In genomic region chr13:23459264-23459846, GRCm38 (mm10) we compare ENCODE assay signal across 12 mouse cellular contexts. TPM values are rescaled to one million over a fixed set of nuclear protein-coding genes. Genes with fewer than 3 reads are reported as not detected.
DNase-seq lines count a peak whose midpoint lies in the region; ATAC-seq and TF ChIP-seq lines count a peak whose summit lies in the region.
"Had no signal": no experiment of that assay in that cellular context is flagged by ENCODE, and none has a peak within 500 bp of the region (broad histone marks: within the 10 kb centered on the region; RNA-seq: fewer than 3 reads in every experiment).

No protein-coding gene starts in this region.

- H3K4me3 ChIP-seq in forebrain, embryonic 10.5 days, result peak overlapping the region; percentile 39
- no peak overlapping the region for H3K4me3 ChIP-seq in forebrain, embryonic 15.5 days
- no peak overlapping the region for H3K4me3 ChIP-seq in lung, embryonic 15.5 days
- no peak overlapping the region for H3K4me3 ChIP-seq in embryonic facial prominence, embryonic 11.5 days (ENCODE audit: low read depth, low read length)
- no peak overlapping the region for H3K4me3 ChIP-seq in liver, postnatal 0 days (ENCODE audit: low read depth, low read length)
- H3K4me3 ChIP-seq: layer of hippocampus, adult 2 months had no signal

- H3K4me2 ChIP-seq in forebrain, embryonic 15.5 days (replicated peaks), result no peak overlapping the region
- 0 out of 2 replicates have a peak overlapping the region, but pooled peaks have one; percentile 7 for H3K4me2 ChIP-seq in lung, embryonic 15.5 days
- no peak overlapping the region for H3K4me2 ChIP-seq in embryonic facial prominence, embryonic 11.5 days (ENCODE audit: low read depth, low read length)
- peak overlapping the region; percentile 58 for H3K4me2 ChIP-seq in liver, postnatal 0 days (ENCODE audit: low read depth, low read length)

- 13% methylated on average over 15 of the region's 15 CpGs for WGBS in forebrain, embryonic 10.5 days
- WGBS in forebrain, embryonic 15.5 days, result 17% methylated on average over 15 of the region's 15 CpGs
- 25% methylated on average over 15 of the region's 15 CpGs for WGBS in lung, embryonic 15.5 days
- 12% methylated on average over 15 of the region's 15 CpGs for WGBS in embryonic facial prominence, embryonic 11.5 days
- WGBS in liver, postnatal 0 days (ENCODE audit: insufficient replicate concordance), result 20% methylated on average over 15 of the region's 15 CpGs

- DNase-seq in forebrain, embryonic 10.5 days (ENCODE audit: extremely low spot score, low spot score), result no peak
- DNase-seq in lung, postnatal 36 days, result no peak
- DNase-seq in embryonic facial prominence, embryonic 11.5 days (ENCODE audit: low spot score), result peak; percentile 10
- DNase-seq in liver, postnatal 0 days, result peak; percentile 26
- DNase-seq in cerebellum, adult 9-11 months, result no peak
- DNase-seq in gastrocnemius, postnatal 10 days, result no peak
- DNase-seq: gastrocnemius, postnatal 36 days; lung, postnatal 10 days; thymus, postnatal 36 days had no signal

- no peaks in the 10 kb centered on the region for H3K9me3 ChIP-seq in forebrain, embryonic 10.5 days
- H3K9me3 ChIP-seq in forebrain, embryonic 15.5 days, result no peaks in the 10 kb centered on the region
- no peaks in the 10 kb centered on the region for H3K9me3 ChIP-seq in lung, embryonic 15.5 days
- H3K9me3 ChIP-seq in embryonic facial prominence, embryonic 11.5 days (replicated peaks; ENCODE audit: control insufficient read depth, low read length), result no peaks in the 10 kb centered on the region
- H3K9me3 ChIP-seq in liver, postnatal 0 days (ENCODE audit: low read length), result no peaks in the 10 kb centered on the region

- H3K4me1 ChIP-seq in forebrain, embryonic 10.5 days, result peaks cover 23% of the 10 kb centered on the region
- peaks cover 8% of the 10 kb centered on the region for H3K4me1 ChIP-seq in forebrain, embryonic 15.5 days
- peaks cover 10% of the 10 kb centered on the region; the same call in 1 of the 2 replicates for H3K4me1 ChIP-seq in lung, embryonic 15.5 days
- H3K4me1 ChIP-seq in embryonic facial prominence, embryonic 11.5 days (ENCODE audit: control insufficient read depth, insufficient read depth, low read length), result no peaks in the 10 kb centered on the region
- H3K4me1 ChIP-seq in liver, postnatal 0 days (ENCODE audit: insufficient read depth), result peaks cover 28% of the 10 kb centered on the region

- H3K36me3 ChIP-seq in forebrain, embryonic 10.5 days (replicated peaks), result no peaks in the 10 kb centered on the region
- H3K36me3 ChIP-seq in forebrain, embryonic 15.5 days, result no peaks in the 10 kb centered on the region
- no peaks in the 10 kb centered on the region for H3K36me3 ChIP-seq in lung, embryonic 15.5 days
- no peaks in the 10 kb centered on the region for H3K36me3 ChIP-seq in embryonic facial prominence, embryonic 11.5 days (replicated peaks; ENCODE audit: control insufficient read depth, insufficient read depth, low read depth, low read length)
- H3K36me3 ChIP-seq in liver, postnatal 0 days (replicated peaks; ENCODE audit: insufficient read depth, low read length), result no peaks in the 10 kb centered on the region

- peaks cover 39% of the 10 kb centered on the region for H3K27me3 ChIP-seq in forebrain, embryonic 10.5 days (ENCODE audit: poor library complexity, severe bottlenecking)
- no peaks in the 10 kb centered on the region for H3K27me3 ChIP-seq in forebrain, embryonic 15.5 days
- 0 out of 2 replicates have a peak, but pooled peaks cover 3% of the 10 kb centered on the region for H3K27me3 ChIP-seq in lung, embryonic 15.5 days
- no peaks in the 10 kb centered on the region for H3K27me3 ChIP-seq in embryonic facial prominence, embryonic 11.5 days (ENCODE audit: control insufficient read depth, insufficient read depth, low read length)
- H3K27me3 ChIP-seq in liver, postnatal 0 days (ENCODE audit: insufficient read depth, low read length), result no peaks in the 10 kb centered on the region

- no peak for TF ChIP-seq CTCF in liver, postnatal 0 days (IDR thresholded peaks at IDR 0.05; ENCODE audit: low read depth)

- no peak overlapping the region for H3K9ac ChIP-seq in forebrain, embryonic 15.5 days (replicated peaks)
- no peak overlapping the region for H3K9ac ChIP-seq in lung, embryonic 15.5 days
- no peak overlapping the region for H3K9ac ChIP-seq in embryonic facial prominence, embryonic 11.5 days (replicated peaks; ENCODE audit: low read length)
- peak overlapping the region; percentile 38; the same call in 1 of the 2 replicates for H3K9ac ChIP-seq in liver, postnatal 0 days (replicated peaks)

- no peak for ATAC-seq in forebrain, embryonic 15.5 days (replicated peaks)
- ATAC-seq in lung, embryonic 15.5 days (ENCODE audit: borderline replicate concordance, extremely low read depth, low FRiP score, low TSS enrichment), result no peak
- no peak for ATAC-seq in embryonic facial prominence, embryonic 11.5 days (replicated peaks; ENCODE audit: insufficient number of reproducible peaks, low FRiP score, low TSS enrichment, low read depth)
- peak; percentile 91 for ATAC-seq in liver, postnatal 0 days

- TF ChIP-seq EP300 in liver, postnatal 0 days (IDR thresholded peaks at IDR 0.05; ENCODE audit: low read depth), result peak; percentile 91

- H3K27ac ChIP-seq in forebrain, embryonic 10.5 days, result 0 out of 2 replicates have a peak overlapping the region, but pooled peaks have one; percentile 15
- H3K27ac ChIP-seq in forebrain, embryonic 15.5 days (replicated peaks), result no peak overlapping the region
- H3K27ac ChIP-seq in lung, embryonic 15.5 days, result no peak overlapping the region
- H3K27ac ChIP-seq in embryonic facial prominence, embryonic 11.5 days (replicated peaks; ENCODE audit: low read depth, low read length), result no peak overlapping the region
- peak overlapping the region; percentile 62 for H3K27ac ChIP-seq in liver, postnatal 0 days (ENCODE audit: low read depth)
- H3K27ac ChIP-seq: layer of hippocampus, adult 2 months had no signal

RNA-seq across cellular contexts. Expression of gene Btn1a1, which starts 6.3 kb away (rescaled TPM):
- polyA plus RNA-seq in forebrain, embryonic 10.5 days (2016; fragmentation: Nextera tagmentation; extraction: Ambion mirVana), result 0.09 TPM in 1 of 2 replicates, not detected in the other
- polyA plus RNA-seq in forebrain, embryonic 15.5 days (2015; fragmentation: Nextera tagmentation; extraction: Ambion mirVana), result 0.05 and 0.08 TPM in 2 replicates
- 0.14 and 0.26 TPM in 2 replicates for polyA plus RNA-seq in lung, embryonic 15.5 days (2015; fragmentation: Nextera tagmentation; extraction: Ambion mirVana)
- polyA plus RNA-seq in embryonic facial prominence, embryonic 11.5 days (2014; fragmentation: Nextera tagmentation; extraction: Ambion mirVana), result 0.24 and 0.35 TPM in 2 replicates
- 0.92 and 0.96 TPM in 2 replicates for polyA plus RNA-seq in liver, postnatal 0 days (2015; fragmentation: Nextera tagmentation; extraction: Ambion mirVana)
- not detected for total RNA-seq in gastrocnemius, postnatal 10 days (2021)
- total RNA-seq: gastrocnemius, postnatal 36 days; layer of hippocampus, adult 2 months had no signal

RNA-seq across cellular contexts. Expression of gene Btn2a2, which starts 29.3 kb away (rescaled TPM):
- polyA plus RNA-seq in forebrain, embryonic 10.5 days (2016; fragmentation: Nextera tagmentation; extraction: Ambion mirVana), result 0.52 and 0.54 TPM in 2 replicates
- 0.11 TPM in 1 of 2 replicates, not detected in the other for polyA plus RNA-seq in forebrain, embryonic 15.5 days (2015; fragmentation: Nextera tagmentation; extraction: Ambion mirVana)
- 0.16 and 0.21 TPM in 2 replicates for polyA plus RNA-seq in lung, embryonic 15.5 days (2015; fragmentation: Nextera tagmentation; extraction: Ambion mirVana)
- 1.1 and 1.4 TPM in 2 replicates for polyA plus RNA-seq in embryonic facial prominence, embryonic 11.5 days (2014; fragmentation: Nextera tagmentation; extraction: Ambion mirVana)
- polyA plus RNA-seq in liver, postnatal 0 days (2015; fragmentation: Nextera tagmentation; extraction: Ambion mirVana), result not detected in 2 replicates
- total RNA-seq in gastrocnemius, postnatal 10 days (2021), result under 1 TPM in 1 of 2 experiments, not detected in 1; 0.11 TPM
- total RNA-seq: gastrocnemius, postnatal 36 days had no signal

RNA-seq across cellular contexts. Expression of gene Abt1, which starts 35.7 kb away (rescaled TPM):
- polyA plus RNA-seq in forebrain, embryonic 10.5 days (2016; fragmentation: Nextera tagmentation; extraction: Ambion mirVana), result 15.3 and 15.5 TPM in 2 replicates
- 13.0 and 13.2 TPM in 2 replicates for polyA plus RNA-seq in forebrain, embryonic 15.5 days (2015; fragmentation: Nextera tagmentation; extraction: Ambion mirVana)
- polyA plus RNA-seq in lung, embryonic 15.5 days (2015; fragmentation: Nextera tagmentation; extraction: Ambion mirVana), result 13.6 and 14.2 TPM in 2 replicates
- polyA plus RNA-seq in embryonic facial prominence, embryonic 11.5 days (2014; fragmentation: Nextera tagmentation; extraction: Ambion mirVana), result 15.0 and 16.2 TPM in 2 replicates
- polyA plus RNA-seq in liver, postnatal 0 days (2015; fragmentation: Nextera tagmentation; extraction: Ambion mirVana), result 4.3 and 4.8 TPM in 2 replicates
- total RNA-seq in gastrocnemius, postnatal 10 days (2021), result 1 to 10 TPM; 4.8 to 5.3 TPM

Comparison
In these comparisons a context has a peak if more than half of its experiments do, and no peak if none do; other contexts are left out.
1. H3K27ac ChIP-seq: peak in forebrain, embryonic 10.5 days (single experiment) and liver, postnatal 0 days (single experiment); none in forebrain, embryonic 15.5 days (single experiment), lung, embryonic 15.5 days (single experiment) and embryonic facial prominence, embryonic 11.5 days (single experiment).
2. DNase-seq: peak in embryonic facial prominence, embryonic 11.5 days (single experiment) and liver, postnatal 0 days (single experiment); none in forebrain, embryonic 10.5 days (single experiment), lung, postnatal 36 days (single experiment), cerebellum, adult 9-11 months (single experiment) and gastrocnemius, postnatal 10 days (single experiment).
3. H3K4me2 ChIP-seq: peak in lung, embryonic 15.5 days (single experiment) and liver, postnatal 0 days (single experiment); none in forebrain, embryonic 15.5 days (single experiment) and embryonic facial prominence, embryonic 11.5 days (single experiment).